Mouse (Mus musculus) left cerebral cortex, adult 6 months (tissue): ENCODE data around the gene Ehbp1l1. TPM values are rescaled to one million over a fixed set of nuclear protein-coding genes. Genes with fewer than 3 reads are reported as not detected.

Experiments
- long read RNA-seq, 2 experiments: library from polyadenylated mRNA; unstranded; transcript quantifications; one replicate each; pipeline ENCODE4 v2.0.0; 2019 to 2020
- polyA plus RNA-seq: library from polyadenylated mRNA; unstranded; fragments of <200 nt; fragmentation: Nextera tagmentation; gene quantifications from 2 replicates; pipeline ENCODE4 v1.2.3, GENCODE M21; 2021

Gene Ehbp1l1
- polyA plus RNA-seq: 13.5 and 14.4 TPM in 2 replicates
- long read RNA-seq, experiment 1, partial matches to known transcripts: 129 of 144 reads
- long read RNA-seq, experiment 1, other reads (novel, unspliced or antisense): 11 of 144 reads
- long read RNA-seq, experiment 2, partial matches to known transcripts: 35 of 38 reads
- long read RNA-seq, experiment 2, other reads (novel, unspliced or antisense): 3 of 38 reads

DNA sequence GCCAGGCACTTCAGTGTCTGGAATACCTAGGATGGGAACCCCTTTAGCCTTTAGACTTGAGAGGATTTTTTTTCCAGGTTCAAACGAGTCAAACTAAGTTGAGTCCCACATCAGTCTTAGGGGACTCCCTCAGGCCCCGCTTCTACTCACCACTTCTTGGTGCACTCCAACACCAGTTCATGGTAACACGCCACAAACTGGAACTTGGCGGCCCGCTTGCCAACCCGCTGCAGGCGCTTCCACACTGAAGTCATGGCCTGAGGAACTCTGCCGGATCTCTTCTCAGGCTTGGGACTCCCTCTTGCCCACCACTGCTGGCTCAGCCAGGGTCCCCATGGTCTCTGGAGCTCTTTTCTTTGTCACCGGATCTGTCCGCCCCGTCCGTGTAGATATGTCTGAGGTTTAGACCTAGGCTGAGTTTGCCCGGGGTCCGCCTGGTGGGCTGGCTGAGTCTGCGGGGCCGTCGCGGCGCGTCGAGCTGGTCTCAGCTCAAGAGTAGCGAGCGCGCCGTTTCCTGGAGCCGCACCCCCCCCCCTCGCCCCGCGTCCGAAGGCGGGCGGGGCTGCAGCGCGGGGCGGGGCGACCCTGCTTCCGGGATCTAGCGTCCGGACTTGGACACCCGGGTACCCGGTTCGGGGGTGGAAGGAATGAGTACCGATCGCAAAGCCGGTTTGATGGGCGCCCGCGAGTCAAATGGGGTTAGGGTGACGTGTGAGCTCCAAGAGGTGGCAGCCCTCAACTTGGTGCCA is at the start of gene Ehbp1l1:
Gene Ehbp1l1 (minus strand): TSS at position 551 of the 749 bp plus-strand sequence.

DNA sequence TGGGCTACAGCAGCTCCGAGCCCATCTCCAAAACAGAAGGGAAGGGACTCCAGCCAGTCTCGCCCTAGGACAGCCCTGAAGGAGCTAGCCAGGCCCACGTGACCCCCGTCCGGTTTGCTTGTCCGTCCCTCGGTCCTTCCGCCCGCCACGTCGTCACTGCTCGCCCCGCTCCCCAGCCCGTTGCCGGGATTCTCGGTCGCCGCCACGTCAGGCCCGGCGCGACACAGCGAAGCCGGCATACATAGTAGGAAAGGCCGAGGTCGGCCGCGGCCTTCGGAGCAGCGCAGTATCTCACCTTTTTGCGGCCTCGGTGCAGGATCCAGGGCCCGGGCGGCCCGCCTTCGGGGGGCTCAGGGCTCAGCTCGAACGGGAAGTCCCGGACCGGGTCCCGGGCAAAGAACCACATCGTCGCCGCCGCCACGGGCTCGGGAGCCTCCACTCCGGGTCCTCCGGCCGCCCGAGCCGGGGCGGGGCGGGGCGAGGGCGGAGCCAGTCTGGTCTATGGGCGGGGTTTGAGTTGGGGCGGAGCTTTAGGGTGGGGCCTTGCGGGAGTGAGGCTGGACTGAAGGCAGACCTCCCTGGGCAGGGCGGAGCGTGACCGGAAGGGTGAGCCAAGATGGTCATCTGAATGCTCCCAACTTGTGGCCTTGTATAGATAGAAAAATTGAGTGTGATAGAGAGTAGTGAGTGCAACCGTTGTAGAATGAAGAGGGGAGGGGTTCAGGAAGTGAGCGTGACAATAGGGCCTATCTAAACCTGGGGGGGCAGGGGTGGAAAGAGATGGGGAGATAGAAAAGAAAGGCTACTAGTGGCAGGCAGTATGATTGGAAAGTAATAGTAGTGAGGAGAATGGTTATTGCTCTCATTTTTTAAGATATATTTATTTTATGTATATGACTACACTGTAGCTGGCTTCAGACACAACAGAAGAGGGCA is 45.1 kb upstream of the Ehbp1l1 start, which contains the start of gene Scyl1:
Gene Scyl1 (minus strand): TSS at position 495 of the 936 bp plus-strand sequence.

DNA sequence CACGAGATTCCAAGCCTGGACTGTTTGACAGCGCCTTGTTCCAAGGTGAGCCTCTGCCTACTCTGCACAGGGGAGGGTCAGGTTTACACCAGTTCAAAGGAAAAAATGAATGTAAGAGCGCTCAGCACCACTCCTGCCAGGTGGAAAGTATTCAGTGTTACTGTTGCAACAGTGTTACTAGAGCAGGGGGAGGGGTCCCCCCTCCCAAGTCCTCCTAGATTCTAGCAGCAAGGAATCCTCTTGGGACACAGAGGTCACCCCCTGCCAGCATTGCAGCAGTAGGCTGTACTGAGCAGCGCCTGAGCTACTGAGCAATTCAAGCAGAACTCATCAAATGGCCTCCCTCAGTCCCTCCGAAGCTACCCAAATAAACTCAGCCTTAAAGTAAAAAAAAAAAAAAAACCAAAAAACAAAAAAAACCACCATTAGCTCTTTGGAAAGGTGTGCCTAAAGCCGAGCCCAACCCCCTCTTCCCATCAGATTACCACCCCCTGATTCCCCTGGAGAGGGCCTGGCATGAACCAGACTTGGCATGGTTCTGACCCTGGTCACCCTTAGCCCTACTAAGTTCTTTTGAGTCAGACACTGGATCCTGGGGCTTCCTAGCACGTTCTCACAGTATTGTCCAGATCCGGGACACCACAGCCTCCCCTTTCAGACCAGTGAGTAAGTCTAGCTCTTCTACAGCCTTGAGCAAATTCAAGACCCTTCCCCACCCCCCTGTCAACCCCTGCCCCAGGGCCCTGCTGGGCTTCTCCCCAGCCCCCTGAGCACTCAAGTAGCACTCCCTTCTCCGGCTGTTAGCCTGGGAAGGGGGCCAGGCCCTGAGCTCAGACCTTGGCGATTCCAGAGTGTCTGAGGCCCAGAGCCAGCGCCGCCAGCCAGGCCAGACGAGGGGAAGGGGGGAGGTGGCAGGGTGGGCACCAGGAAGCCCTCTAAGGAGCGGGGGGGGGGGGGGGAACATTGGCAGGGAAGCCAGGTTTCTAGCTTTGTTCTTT is 14.5 kb upstream of the Ehbp1l1 start, which contains the start of gene Ltbp3:
Gene Ltbp3 (plus strand): TSS at position 585 of the 998 bp plus-strand sequence.

DNA sequence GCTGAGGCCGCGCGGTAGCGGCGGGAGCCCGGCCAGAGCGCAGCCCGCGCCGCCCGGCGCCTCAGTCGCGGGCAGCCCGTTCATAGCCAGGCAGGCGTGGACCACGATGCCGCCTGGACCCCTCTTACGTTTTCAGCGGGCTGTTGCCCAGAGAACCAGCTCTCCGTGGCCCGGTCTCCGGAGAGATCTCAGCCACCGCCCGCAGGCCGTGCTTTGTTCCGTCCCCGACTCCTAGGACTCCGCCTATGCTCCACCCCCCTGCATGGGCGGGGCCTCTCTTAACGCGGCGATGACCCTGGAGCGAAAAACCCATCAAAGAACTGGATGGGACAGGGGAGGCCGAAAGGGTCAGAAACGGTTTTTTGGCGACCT is 3.3 kb upstream of the Ehbp1l1 start, which contains the start of gene Fam89b:
Gene Fam89b (minus strand): TSS at position 210 of the 372 bp plus-strand sequence.

DNA sequence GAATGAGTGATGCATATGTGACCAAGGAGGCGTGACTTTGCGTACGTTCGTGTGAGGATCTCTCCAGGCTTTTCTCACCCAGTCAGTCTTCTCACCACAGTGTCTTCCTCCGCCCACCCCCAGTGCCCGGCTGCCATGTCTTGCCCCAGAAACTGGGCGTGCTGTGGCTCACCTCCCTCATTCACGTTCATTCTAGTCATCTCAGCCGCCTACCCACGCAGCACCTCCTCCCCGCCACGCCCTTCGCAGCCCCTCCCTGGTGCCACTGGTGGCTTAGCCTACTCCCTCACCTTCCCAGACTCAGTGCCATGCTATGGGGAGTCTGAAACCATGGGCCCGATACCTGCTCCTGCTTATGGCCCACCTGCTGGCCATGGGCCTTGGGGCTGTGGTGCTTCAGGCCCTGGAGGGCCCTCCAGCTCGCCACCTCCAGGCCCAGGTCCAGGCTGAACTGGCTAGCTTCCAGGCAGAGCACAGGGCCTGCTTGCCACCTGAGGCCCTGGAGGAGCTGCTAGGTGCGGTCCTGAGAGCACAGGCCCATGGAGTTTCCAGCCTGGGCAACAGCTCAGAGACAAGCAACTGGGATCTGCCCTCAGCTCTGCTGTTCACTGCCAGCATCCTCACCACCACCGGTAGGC is 21.8 kb downstream of the Ehbp1l1 start, which contains the start of gene Kcnk7:
Gene Kcnk7 (plus strand): TSS at position 205 of the 638 bp plus-strand sequence.

DNA sequence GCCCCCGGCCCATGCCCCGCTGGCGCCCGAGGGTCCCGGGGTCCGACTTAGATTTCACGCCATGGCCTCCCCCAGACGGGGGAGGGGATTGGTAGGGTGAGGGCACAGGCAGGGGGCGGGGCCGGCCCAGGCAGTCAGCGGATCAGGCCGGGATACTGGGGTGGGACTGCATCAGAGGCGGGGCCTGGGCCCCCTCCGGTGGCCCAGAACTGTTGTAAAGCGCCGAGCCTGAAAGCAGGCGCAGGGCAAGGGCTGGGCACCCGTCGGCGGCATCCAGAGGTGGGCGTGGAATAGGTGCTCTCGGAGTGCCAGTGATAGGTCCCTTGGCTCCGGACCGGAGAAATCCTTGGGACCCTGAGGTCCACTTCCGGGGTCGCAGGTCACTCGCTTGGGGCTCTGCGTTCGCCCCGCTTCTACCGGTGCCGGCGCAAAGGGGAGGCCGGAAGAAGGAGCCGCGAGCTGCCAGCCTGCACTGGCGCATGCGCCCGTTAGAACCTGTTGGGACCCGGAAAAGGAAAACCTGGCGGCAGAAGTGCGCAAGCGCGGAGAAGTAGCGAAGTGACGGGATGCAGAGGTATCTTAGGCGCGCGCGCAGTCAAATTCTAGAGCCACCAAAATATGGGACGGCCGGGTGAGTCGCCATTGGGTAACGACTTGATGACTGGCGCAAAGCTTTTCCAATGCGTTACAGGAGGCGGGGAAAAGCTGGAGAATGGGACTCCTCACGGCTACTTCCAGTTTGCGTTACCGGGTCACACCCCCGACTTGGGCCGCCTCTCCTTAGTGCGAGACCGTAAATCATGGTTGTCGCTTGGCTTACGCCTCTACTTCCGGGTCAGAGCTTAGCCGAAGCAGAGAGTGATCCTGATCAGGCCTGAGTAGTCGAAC is 37.7 kb downstream of the Ehbp1l1 start, which contains the start of the genes Map3k11 and Pcnx3:
Gene Map3k11 (plus strand): TSS at position 543 of the 888 bp plus-strand sequence.
Gene Pcnx3 (minus strand): TSS at position 709 of the 888 bp plus-strand sequence.

DNA sequence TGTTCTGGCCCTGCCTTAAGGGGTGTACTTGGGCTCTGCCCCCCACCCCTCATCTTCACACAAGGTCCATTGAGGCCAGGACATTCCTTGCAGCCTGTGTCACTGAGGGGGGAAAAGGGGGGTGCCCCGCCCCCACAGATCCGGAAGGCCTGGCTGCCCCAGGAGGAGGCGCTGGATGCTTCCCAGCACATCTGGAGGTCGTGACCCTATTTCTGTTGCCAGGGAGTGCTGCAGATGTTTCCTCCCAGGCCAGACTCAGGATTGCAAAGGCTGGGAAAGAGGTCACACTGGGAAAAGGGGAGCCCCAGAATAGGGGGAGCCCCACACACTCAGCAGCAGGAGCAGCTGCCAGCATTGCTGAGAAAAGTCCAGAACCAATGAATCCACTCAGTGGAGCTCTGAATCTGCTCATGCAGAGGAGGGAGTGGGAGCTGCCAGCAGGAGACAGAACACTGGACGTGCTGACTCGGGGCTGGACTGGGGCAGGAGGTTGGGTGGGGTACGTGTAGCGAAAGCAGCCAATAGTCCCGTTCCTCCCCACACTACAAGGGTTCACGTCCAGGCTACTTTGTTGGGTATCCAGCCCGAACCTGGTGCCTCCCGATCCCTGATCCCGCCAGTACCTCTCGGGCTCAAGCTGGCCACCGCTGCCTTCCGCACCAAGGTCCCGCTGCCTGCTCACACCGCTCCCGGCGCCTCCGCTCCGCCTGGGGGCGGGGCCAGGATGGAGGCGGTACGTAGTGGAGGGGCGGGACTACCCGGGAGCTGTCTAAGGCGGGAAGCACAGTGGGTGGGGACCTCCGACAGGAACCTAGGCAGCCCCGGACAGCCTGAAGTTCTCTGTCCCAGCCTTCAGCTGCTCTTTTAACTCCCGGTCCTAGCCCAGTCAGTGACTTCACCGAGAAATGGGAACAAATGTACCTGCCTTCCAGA is 62.9 kb downstream of the Ehbp1l1 start, which contains the start of gene Sipa1:
Gene Sipa1 (minus strand): TSS at position 727 of the 933 bp plus-strand sequence.

Other genes with a start within 250 kb of the Ehbp1l1 start
- 18.7 and 21.5 TPM in 2 replicates for gene Mus81, start 237.9 kb downstream of the Ehbp1l1 start, polyA plus RNA-seq
- gene Cfl1, start 235.9 kb downstream of the Ehbp1l1 start, polyA plus RNA-seq: 823 and 1,622 TPM in 2 replicates
- gene 1700020D05Rik, start 222.5 kb downstream of the Ehbp1l1 start, polyA plus RNA-seq: not detected in 2 replicates
- 58.0 and 58.2 TPM in 2 replicates for gene Snx32, start 215.8 kb downstream of the Ehbp1l1 start, polyA plus RNA-seq
- not detected in 2 replicates for gene Ovol1, start 165.7 kb downstream of the Ehbp1l1 start, polyA plus RNA-seq
- 2.8 and 3.6 TPM in 2 replicates for gene Ap5b1, start 158.3 kb downstream of the Ehbp1l1 start, polyA plus RNA-seq
- gene Rnaseh2c, start 124.4 kb downstream of the Ehbp1l1 start, polyA plus RNA-seq: 63.2 and 67.2 TPM in 2 replicates
- gene Kat5, start 116.1 kb downstream of the Ehbp1l1 start, polyA plus RNA-seq: 57.2 and 58.7 TPM in 2 replicates
- 7.7 and 14.6 TPM in 2 replicates for gene Rela, start 88.8 kb downstream of the Ehbp1l1 start, polyA plus RNA-seq
- gene Sipa1, start 62.6 kb downstream of the Ehbp1l1 start, polyA plus RNA-seq: 5.4 and 5.9 TPM in 2 replicates
- 5.6 and 10.1 TPM in 2 replicates for gene Map3k11, start 37.6 kb downstream of the Ehbp1l1 start, polyA plus RNA-seq
- 6.8 and 13.0 TPM in 2 replicates for gene Pcnx3, start 37.4 kb downstream of the Ehbp1l1 start, polyA plus RNA-seq
- 0.38 and 0.49 TPM in 2 replicates for gene Kcnk7, start 21.9 kb downstream of the Ehbp1l1 start, polyA plus RNA-seq
- gene Fam89b, start 3.3 kb upstream of the Ehbp1l1 start, polyA plus RNA-seq: 22.3 and 26.6 TPM in 2 replicates
- gene Ltbp3, start 14.6 kb upstream of the Ehbp1l1 start, polyA plus RNA-seq: 3.3 and 3.5 TPM in 2 replicates
- gene Scyl1, start 45.1 kb upstream of the Ehbp1l1 start, polyA plus RNA-seq: 65.3 and 68.3 TPM in 2 replicates
- gene Frmd8, start 149.0 kb upstream of the Ehbp1l1 start, polyA plus RNA-seq: 12.0 and 15.6 TPM in 2 replicates
- gene Slc25a45, start 151.5 kb upstream of the Ehbp1l1 start, polyA plus RNA-seq: 1.4 and 1.8 TPM in 2 replicates
- 1.1 and 1.3 TPM in 2 replicates for gene Tigd3, start 167.8 kb upstream of the Ehbp1l1 start, polyA plus RNA-seq
- gene Dpf2, start 186.7 kb upstream of the Ehbp1l1 start, polyA plus RNA-seq: 31.6 and 39.7 TPM in 2 replicates
- gene Cdc42ep2, start 198.5 kb upstream of the Ehbp1l1 start, polyA plus RNA-seq: 10.3 and 11.5 TPM in 2 replicates
- 1.9 and 3.1 TPM in 2 replicates for gene Pola2, start 237.9 kb upstream of the Ehbp1l1 start, polyA plus RNA-seq